Mouse (Mus musculus) megakaryocyte progenitor cell, adult 5-6 weeks (primary cell): ENCODE results near the gene Zswim1. TPM values are rescaled to one million over a fixed set of nuclear protein-coding genes. Genes with fewer than 3 reads are reported as not detected.
A peak's percentile ranks its signal among the peaks of the same experiment; 100 is the strongest.

Experiments
- ATAC-seq: replicated peaks from 2 replicates; pipeline ENCODE4 v1.8.0; 2016; ENCODE audit warnings: mild to moderate bottlenecking, moderate TSS enrichment, inconsistent platforms; ENCODE audit not compliant: poor library complexity
- total RNA-seq, 2 experiments: library from RNA; stranded (forward) in 1 of 2; stranded (reverse) in 1 of 2; fragments of 157-497, 149-512 nt in 1 of 2; fragments of 200-1000 nt in 1 of 2; gene quantifications; 2 replicates each; pipeline versions ENCODE4 v1.2.3 to v1.2.4; 2015 to 2017

Gene Zswim1
- 6.3 and 9.0 TPM in 2 replicates for total RNA-seq (2015)
- total RNA-seq (2017) = 3.1 and 4.4 TPM in 2 replicates

DNA sequence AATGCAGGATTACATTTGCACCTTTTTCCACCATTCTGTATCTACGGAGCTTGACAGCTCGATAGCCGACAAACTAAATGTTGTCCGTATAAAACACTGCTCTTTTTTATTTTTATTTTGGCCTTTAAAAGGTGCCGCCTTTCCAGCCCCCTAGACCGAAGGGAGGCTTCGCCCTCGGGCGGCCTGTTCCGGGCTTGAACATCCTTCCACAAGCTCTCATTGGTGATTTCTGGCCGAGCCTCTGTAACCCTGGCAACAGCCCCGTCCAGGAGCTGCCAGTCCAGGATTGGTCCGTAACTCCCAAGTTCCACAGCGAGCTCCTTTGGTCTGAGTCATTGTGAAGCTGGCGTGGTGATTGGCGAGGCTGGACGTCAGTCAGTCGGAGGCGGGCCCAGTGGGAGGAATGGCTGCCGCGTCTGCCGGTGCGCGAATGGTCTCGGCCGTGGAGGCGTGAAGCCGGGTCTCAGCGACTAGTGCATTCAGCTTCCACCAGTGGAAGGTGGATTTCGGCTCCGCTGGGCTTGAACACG, at the start of gene Zswim1:
Gene Zswim1 (plus strand): TSS at position 51 of the 530 bp plus-strand sequence.
- ATAC-seq = peak; percentile 98

- ATAC-seq = no peak
Observed at GRCm38 (mm10) chr2:164773229-164773988, 49.1 kb upstream of the Zswim1 start.

DNA sequence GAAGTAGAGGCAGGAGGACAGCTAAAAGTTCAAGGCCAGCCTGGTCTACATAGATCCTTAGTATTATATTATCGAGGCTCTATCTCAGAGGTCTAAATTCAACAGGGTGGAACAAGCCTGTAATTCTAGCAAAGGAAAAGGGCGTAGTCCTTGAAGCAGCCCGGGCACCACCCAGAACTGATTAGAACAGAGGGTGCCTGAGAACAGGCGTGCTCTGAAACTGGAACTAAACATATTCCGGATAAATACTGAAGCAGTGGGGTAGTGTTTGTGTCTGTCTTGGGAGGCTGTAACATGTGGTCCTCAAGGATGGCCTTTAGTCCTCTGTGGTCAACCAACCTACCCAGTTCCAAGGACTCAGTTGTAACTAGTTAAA, 48.5 kb upstream of the Zswim1 start:
- peak; percentile 40 for ATAC-seq

GRCm38 (mm10) chr2:164776130-164776529, 46.4 kb upstream of the Zswim1 start:
- no peak for ATAC-seq

- ATAC-seq = no peak
Observed at GRCm38 (mm10) chr2:164776801-164777200, 45.7 kb upstream of the Zswim1 start.

DNA sequence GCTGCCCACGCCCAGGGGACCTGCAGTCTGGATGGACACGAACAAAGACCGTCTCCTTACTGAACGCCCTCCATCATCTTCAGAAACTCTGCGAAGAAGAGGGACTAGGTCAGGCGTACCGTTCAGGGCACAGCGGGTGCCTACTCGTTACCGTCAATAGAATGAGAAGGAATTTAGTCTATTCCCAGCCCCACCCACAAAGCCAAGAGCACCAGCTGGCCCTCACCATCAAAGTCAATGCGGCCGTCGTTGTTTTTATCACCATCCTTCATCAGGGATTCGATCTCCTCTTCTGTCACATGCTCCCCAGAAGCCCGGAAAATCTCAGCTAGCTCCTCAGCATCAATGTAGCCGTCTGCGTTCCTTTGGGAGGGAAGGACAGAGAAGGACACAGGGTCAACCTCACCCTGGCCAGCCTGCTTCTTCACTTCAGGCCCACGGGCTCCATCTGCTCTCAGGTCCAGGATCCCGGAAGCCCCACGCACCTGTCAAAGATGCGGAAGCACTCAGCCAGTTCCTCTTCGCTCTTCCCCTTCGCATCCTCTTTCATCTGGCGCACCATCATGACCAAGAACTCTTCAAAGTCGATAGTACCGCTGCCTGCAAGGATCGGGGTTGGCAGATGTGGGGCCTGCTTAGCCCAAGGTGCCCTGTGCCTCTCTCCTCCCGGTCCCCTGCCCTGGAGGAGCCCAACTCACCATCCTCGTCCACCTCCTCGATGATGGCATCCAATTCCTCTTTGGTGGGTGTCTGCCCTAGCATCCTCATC, 45.1 kb upstream of the Zswim1 start:
- no peak for ATAC-seq

DNA sequence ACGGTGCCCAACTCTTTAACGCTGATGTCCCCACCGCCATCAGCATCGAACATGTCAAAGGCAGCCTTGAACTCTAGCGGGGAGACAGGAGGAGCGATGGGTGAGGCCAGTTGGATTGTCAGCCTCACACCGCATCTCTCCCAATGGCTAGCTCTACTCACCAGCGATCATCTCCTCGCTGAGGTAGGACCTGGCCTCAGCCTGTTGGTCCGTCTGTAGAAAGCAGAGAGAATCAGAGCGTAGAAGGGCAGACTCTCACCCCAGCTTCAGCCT, 44.5 kb upstream of the Zswim1 start:
- ATAC-seq = no peak

- no peak for ATAC-seq
Observed at GRCm38 (mm10) chr2:164778809-164779208, 43.7 kb upstream of the Zswim1 start.

GRCm38 (mm10) chr2:164779481-164780086, 42.9 kb upstream of the Zswim1 start, which contains the start of gene Tnnc2:
Tnnc2 (minus strand) TSS chr2:164779967.
- no peak for ATAC-seq

DNA sequence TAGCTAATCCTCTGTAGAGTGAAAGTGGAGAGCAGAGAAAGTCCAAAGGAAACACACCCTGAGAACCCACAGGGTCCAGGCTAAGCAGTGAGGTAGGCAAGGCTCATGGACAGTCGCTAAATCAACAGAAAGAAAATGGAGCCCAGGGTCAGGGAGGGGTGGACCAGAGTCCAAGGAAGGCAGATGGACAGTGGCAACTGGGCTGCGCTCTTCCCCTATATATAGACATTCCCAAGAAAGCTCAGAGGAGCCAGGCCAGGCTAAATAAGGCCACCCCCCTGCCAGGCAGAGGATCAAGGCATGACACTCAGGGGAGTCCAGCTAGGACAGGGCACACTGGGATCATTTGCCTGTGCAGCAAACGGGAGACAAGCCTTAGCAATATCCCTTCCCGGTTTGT, 40.6 kb upstream of the Zswim1 start:
- no peak for ATAC-seq

GRCm38 (mm10) chr2:164783926-164784581, 38.4 kb upstream of the Zswim1 start:
- ATAC-seq = no peak

- peak; percentile 14 for ATAC-seq
Observed at GRCm38 (mm10) chr2:164784869-164785420, 37.5 kb upstream of the Zswim1 start.

DNA sequence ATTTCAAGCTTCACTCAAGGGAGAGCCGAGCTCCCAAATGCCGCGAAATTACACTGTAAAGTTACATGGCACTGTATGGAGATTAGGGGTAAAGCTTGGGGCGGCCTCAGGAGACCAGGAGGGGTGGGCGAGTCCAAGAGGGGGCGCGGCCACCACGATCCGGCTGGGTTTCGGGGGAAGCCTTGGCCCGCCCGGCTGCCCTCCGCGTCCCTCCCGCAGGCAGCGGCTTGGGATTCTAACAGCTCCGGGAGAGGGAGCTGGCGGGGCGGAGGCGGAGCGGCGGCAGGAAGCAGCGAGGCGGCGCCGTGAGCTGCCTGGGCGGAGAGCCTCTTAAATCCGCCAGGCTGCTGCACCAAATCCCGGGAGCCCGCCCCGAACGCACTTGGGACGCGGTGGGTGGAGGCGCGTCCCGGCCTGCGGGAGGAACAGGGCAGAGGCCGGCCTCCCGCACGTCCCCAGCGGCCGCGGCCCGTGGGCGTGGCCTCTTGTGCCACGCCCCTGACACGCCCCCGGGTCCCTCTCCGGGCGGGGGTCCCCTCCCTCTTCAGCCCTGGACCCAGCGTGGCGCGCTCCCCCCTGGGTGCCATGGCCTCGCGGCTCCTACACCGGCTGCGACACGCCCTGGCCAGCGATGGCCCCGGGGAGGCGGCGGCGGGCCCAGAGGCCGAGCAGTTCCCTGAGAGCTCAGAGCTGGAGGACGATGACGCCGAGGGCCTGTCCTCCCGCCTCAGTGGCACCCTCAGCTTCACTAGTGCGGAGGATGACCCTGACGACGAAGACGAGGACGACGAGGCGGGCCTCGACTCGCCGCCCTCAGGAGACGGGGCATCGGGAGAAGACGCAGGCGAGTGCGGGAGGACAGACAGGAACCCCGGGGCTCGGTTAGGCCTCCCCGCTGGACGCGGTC, 36.8 kb upstream of the Zswim1 start, which contains the start of gene Snx21:
Gene Snx21 (plus strand): TSS at position 343 of the 907 bp plus-strand sequence.
- ATAC-seq = peak; percentile 43

- 0 out of 2 replicates have a peak, but pooled peaks have one; percentile 10 for ATAC-seq
Observed at GRCm38 (mm10) chr2:164786388-164786885, 36.0 kb upstream of the Zswim1 start.

GRCm38 (mm10) chr2:164787032-164787431, 35.5 kb upstream of the Zswim1 start:
- ATAC-seq = peak; percentile 59

DNA sequence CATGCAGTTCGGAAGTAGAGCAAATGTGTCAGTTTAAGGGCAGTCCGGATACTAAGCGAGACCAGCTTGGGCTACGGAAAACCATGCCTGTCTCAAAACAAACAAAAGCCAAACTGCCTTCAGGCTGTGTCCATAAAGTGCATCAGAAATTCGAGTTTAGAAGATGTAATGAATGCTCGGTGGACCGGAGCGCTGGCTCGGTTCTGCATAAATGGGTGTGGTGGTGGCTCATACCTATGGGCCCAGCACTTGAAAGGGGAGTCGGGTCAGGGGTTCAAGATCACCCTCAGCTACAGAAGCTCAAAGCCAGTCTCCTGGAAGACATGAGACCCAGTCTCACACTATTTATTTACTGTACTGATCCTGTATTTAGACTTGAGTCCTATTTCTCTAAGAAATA, 34.7 kb upstream of the Zswim1 start:
- no peak for ATAC-seq

- no peak for ATAC-seq
Observed at GRCm38 (mm10) chr2:164788411-164788810, 34.1 kb upstream of the Zswim1 start.

DNA sequence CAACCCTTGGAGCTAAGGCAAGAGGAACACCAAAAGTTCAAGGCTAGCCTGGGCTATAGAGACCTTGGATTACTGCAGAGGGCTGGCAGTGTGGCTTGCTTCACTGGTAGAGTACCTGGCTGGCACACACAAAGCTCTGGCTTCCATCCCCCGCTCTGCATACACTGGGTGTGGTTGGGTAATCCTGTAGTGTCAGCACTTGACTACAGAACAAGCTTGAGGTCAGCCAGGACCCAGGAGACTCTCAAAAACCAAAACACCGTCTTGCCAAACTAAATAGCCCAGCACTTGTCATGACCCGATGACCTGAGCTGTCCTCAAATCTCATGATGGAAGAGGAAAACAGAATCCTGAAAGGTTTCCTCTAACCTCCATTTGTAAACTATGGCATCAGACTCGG, 32.0 kb upstream of the Zswim1 start:
- no peak for ATAC-seq

- ATAC-seq = no peak
Observed at GRCm38 (mm10) chr2:164791841-164792261, 30.6 kb upstream of the Zswim1 start.
